Mouse (Mus musculus) forebrain, embryonic 10.5 days (tissue): ENCODE data around the gene Gnas. TPM values are rescaled to one million over a fixed set of nuclear protein-coding genes. Genes with fewer than 3 reads are reported as not detected.

Experiments used
- DNase-seq: peaks from one replicate; pipeline ENCODE4 v3.0.0-alpha.2; 2017; ENCODE audit warnings: low spot score; ENCODE audit errors: extremely low spot score
- H3K27ac ChIP-seq: fragments of 300-500 bp; sonication (generic); 2 replicates; pipeline ENCODE4 v1.5.1; 2016; ENCODE audit warnings: mild to moderate bottlenecking
- H3K27me3 ChIP-seq: fragments of 300-500 bp; sonication (generic); 2 replicates; pipeline ENCODE4 v1.6.1; 2016; ENCODE audit warnings: mild to moderate bottlenecking; ENCODE audit not compliant: poor library complexity, severe bottlenecking
- H3K36me3 ChIP-seq: fragments of 300-500 bp; sonication (generic); replicated peaks from 2 replicates; pipeline ENCODE4 v1.6.1; 2016; ENCODE audit warnings: mild to moderate bottlenecking, moderate library complexity
- H3K4me1 ChIP-seq: fragments of 300-500 bp; sonication (generic); 2 replicates; pipeline ENCODE4 v1.6.1; 2016
- H3K4me3 ChIP-seq: fragments of 300-500 bp; sonication (generic); 2 replicates; pipeline ENCODE4 v1.5.1; 2016; ENCODE audit warnings: mild to moderate bottlenecking, moderate library complexity
- H3K9me3 ChIP-seq: fragments of 300-500 bp; sonication (generic); 2 replicates; pipeline ENCODE4 v1.6.1; 2016; ENCODE audit warnings: mild to moderate bottlenecking, moderate library complexity
- WGBS: fragments of 180-500 bp; shearing (Covaris S2); methylation state at CpG from one replicate; pipeline ENCODE4 v1.1.7; 2016; 5-methylcytosine and 5-hydroxymethylcytosine counted together
- polyA plus RNA-seq: library from polyadenylated mRNA; unstranded; fragments of >200 nt; fragmentation: Nextera tagmentation; extraction: Ambion mirVana; gene quantifications from 2 replicates; pipeline ENCODE4 v1.2.1, GENCODE M21; 2016

The Gnas gene
- polyA plus RNA-seq, 1 experiment from 2014 or later: 880 TPM

- WGBS: 71% methylated on average over 19 of the region's 19 CpGs
- peaks cover 50% of the 10 kb centered on the region for H3K27me3 ChIP-seq
- no peak overlapping the region for H3K27ac ChIP-seq
- H3K4me3 ChIP-seq: peak overlapping the region; percentile 54; the same call in 1 of the 2 replicates
- peaks cover 54% of the 10 kb centered on the region for H3K4me1 ChIP-seq
- DNase-seq: no peak
- H3K9me3 ChIP-seq: peaks cover 69% of the 10 kb centered on the region
- H3K36me3 ChIP-seq: peaks cover 57% of the 10 kb centered on the region
These were observed 13.7 kb downstream of the Gnas start for GRCm38 (mm10) chr2:174297851-174298250.

GRCm38 (mm10) chr2:174298471-174298870, 14.4 kb downstream of the Gnas start:
- Histone ChIP-seq H3K4me1 (peaks cover 48% of the 10 kb centered on the region), H3K36me3 (peaks cover 50% of the 10 kb centered on the region), H3K27me3 (peaks cover 50% of the 10 kb centered on the region), H3K9me3 (peaks cover 69% of the 10 kb centered on the region), H3K4me3 (peak overlapping the region; percentile 54), H3K27ac (no peak overlapping the region)
- no peak for DNase-seq
- WGBS: 50% methylated on average over 33 of the region's 33 CpGs

DNA sequence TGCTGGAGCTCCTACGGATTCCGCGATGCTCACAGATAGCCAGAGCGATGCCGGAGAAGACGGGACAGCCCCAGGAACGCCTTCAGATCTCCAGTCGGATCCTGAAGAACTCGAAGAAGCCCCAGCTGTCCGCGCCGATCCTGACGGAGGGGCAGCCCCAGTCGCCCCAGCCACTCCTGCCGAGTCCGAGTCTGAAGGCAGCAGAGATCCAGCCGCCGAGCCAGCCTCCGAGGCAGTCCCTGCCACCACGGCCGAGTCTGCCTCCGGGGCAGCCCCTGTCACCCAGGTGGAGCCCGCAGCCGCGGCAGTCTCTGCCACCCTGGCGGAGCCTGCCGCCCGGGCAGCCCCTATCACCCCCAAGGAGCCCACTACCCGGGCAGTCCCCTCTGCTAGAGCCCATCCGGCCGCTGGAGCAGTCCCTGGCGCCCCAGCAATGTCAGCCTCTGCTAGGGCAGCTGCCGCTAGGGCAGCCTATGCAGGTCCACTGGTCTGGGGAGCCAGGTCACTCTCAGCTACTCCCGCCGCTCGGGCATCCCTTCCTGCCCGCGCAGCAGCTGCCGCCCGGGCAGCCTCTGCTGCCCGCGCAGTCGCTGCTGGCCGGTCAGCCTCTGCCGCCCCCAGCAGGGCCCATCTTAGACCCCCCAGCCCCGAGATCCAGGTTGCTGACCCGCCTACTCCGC, 15.1 kb downstream of the Gnas start:
- H3K27me3 ChIP-seq: peaks cover 50% of the 10 kb centered on the region
- peaks cover 46% of the 10 kb centered on the region for H3K4me1 ChIP-seq
- H3K9me3 ChIP-seq: peaks cover 68% of the 10 kb centered on the region
- DNase-seq: no peak
- 54% methylated on average over 48 of the region's 48 CpGs for WGBS
- H3K4me3 ChIP-seq: peak overlapping the region; percentile 54
- peaks cover 49% of the 10 kb centered on the region for H3K36me3 ChIP-seq
- no peak overlapping the region for H3K27ac ChIP-seq

- Histone ChIP-seq H3K27ac (no peak overlapping the region), H3K9me3 (peaks cover 63% of the 10 kb centered on the region), H3K36me3 (peaks cover 44% of the 10 kb centered on the region), H3K4me3 (peak overlapping the region; percentile 54), H3K4me1 (peaks cover 46% of the 10 kb centered on the region), H3K27me3 (peaks cover 50% of the 10 kb centered on the region)
- 40% methylated on average over 34 of the region's 34 CpGs for WGBS
- no peak for DNase-seq
These were observed 15.6 kb downstream of the Gnas start for GRCm38 (mm10) chr2:174299771-174300160.

DNA sequence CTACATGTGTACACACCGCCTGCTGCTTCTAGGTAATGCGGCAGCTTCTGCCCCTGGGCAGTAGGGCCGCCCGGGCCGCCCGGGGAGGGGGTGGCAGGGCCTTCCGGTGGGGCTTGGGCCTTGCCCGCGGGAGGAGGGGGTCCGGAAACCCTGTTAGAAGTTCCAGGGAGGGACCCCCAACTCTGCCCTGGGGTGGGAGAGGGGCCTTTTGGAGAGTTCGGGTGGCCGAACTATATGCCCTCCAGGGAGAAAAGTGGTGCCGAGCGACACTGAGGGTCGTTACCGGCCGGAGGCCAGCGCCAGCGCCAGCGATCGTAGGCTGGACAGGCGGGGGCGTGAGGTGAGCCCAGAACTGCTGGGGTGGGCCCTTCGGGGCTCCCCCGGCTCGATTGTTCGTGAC, 16.1 kb downstream of the Gnas start:
- Histone ChIP-seq H3K4me3 (peak overlapping the region; percentile 54), H3K9me3 (peaks cover 58% of the 10 kb centered on the region), H3K36me3 (peaks cover 40% of the 10 kb centered on the region), H3K4me1 (peaks cover 46% of the 10 kb centered on the region), H3K27me3 (peaks cover 50% of the 10 kb centered on the region), H3K27ac (no peak overlapping the region)
- no peak for DNase-seq
- WGBS: 49% methylated on average over 27 of the region's 27 CpGs

GRCm38 (mm10) chr2:174300666-174301065, 16.5 kb downstream of the Gnas start:
- peaks cover 50% of the 10 kb centered on the region for H3K27me3 ChIP-seq
- no peak for DNase-seq
- H3K36me3 ChIP-seq: peaks cover 37% of the 10 kb centered on the region
- H3K27ac ChIP-seq: no peak overlapping the region
- H3K9me3 ChIP-seq: peaks cover 54% of the 10 kb centered on the region
- H3K4me3 ChIP-seq: peak overlapping the region; percentile 54
- H3K4me1 ChIP-seq: peaks cover 50% of the 10 kb centered on the region
- WGBS: 52% methylated on average over 22 of the region's 22 CpGs

- no peak for DNase-seq
- Histone ChIP-seq H3K9me3 (peaks cover 35% of the 10 kb centered on the region), H3K4me1 (peaks cover 51% of the 10 kb centered on the region), H3K27ac (peak overlapping the region; percentile 59; the same call in 1 of the 2 replicates), H3K4me3 (no peak overlapping the region), H3K36me3 (peaks cover 28% of the 10 kb centered on the region), H3K27me3 (peaks cover 40% of the 10 kb centered on the region)
- 32% methylated on average over 6 of the region's 6 CpGs for WGBS
These were observed 18.4 kb downstream of the Gnas start for GRCm38 (mm10) chr2:174302526-174302925.

DNA sequence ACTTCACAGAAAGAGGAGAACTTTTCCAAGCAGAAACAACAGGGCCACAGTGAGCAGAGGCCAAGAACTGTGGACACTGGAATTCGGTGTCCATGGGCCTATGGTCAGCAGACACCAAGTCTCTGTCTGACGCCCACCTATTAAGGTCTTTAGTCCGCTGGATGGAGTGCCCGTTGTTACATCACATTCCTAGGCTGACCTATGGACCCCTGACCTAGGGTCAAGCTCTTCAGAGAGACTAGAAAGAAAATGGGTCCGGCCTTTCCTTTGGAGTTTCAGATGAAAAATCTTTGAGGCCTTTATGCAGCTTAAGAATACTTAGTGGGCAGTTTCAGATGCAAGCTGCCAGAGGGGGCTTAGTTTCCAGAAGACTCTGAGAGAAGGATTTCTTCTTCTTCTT, 21.5 kb downstream of the Gnas start:
- DNase-seq: peak; percentile 35

GRCm38 (mm10) chr2:174307903-174308302, 23.8 kb downstream of the Gnas start:
- Histone ChIP-seq H3K36me3 (no peaks in the 10 kb centered on the region), H3K27me3 (no peaks in the 10 kb centered on the region), H3K27ac (no peak overlapping the region), H3K9me3 (no peaks in the 10 kb centered on the region), H3K4me1 (peaks cover 36% of the 10 kb centered on the region), H3K4me3 (no peak overlapping the region)
- WGBS: 87% methylated on average over 3 of the region's 3 CpGs
- DNase-seq: no peak

More for the DNA sequence above, 21.5 kb downstream of the Gnas start:
- peaks cover 22% of the 10 kb centered on the region for H3K4me1 ChIP-seq
- 4% methylated on average over 5 of the region's 5 CpGs for WGBS
- no peaks in the 10 kb centered on the region for H3K36me3 ChIP-seq
- H3K27me3 ChIP-seq: peaks cover 9% of the 10 kb centered on the region
- no peak overlapping the region for H3K4me3 ChIP-seq
- H3K9me3 ChIP-seq: peaks cover 4% of the 10 kb centered on the region
- H3K27ac ChIP-seq: 0 out of 2 replicates have a peak overlapping the region, but pooled peaks have one; percentile 20

DNA sequence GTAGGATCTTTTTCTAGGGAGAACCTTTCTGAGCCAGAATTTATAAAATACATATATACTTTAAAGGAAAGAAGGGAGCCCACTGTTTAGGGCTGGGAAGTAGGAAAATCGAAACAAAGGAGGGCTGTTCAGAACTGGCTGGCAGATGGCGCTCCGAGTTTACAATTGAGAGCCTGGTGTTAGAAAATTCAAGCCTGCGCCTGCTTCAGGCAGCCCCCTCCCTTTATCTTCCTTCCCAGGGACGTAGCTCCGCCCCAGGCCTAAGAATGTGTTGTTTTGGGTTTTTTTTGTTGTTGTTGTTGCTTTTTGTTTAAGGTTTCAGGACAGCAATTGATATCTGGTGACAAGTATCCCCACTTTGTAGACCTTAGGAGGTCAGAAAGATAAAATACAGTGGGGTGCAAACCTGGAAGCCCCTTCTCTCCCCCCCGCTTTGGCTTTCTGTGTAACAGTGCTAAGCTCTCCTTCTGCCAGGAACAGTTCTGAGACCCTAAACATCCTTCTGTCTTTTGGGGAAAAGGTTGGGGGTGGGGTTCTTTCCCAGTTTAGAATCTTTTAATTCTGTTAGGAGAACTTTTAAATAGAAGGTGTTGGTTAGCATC, 26.9 kb downstream of the Gnas start:
- WGBS: 11% methylated on average over 7 of the region's 7 CpGs
- H3K9me3 ChIP-seq: no peaks in the 10 kb centered on the region
- H3K4me1 ChIP-seq: peaks cover 35% of the 10 kb centered on the region
- H3K4me3 ChIP-seq: no peak overlapping the region
- no peaks in the 10 kb centered on the region for H3K36me3 ChIP-seq
- peak; percentile 67 for DNase-seq
- H3K27ac ChIP-seq: peak overlapping the region; percentile 73
- no peaks in the 10 kb centered on the region for H3K27me3 ChIP-seq

DNA sequence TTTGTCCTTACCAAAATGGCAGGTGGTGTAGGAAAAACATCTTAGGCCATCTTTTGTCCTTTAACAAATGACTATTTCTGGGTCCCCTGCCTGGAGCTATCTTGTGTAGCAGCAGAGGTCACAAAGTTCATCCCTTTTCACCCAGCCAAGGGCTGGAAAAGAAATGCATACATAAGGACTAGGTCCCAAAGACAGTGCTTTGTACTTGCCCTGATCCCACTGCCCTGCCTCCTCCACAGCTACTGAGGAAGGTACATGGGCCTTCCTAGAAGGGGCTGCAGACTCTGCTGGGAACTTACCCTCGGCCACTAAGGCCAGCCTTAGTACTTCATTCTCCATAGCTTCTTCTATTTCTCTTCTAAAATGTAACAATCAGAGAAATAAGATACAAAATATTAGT, 27.5 kb downstream of the Gnas start:
- Histone ChIP-seq H3K27me3 (no peaks in the 10 kb centered on the region), H3K4me3 (no peak overlapping the region), H3K4me1 (peaks cover 29% of the 10 kb centered on the region), H3K27ac (peak overlapping the region; percentile 62), H3K36me3 (no peaks in the 10 kb centered on the region), H3K9me3 (no peaks in the 10 kb centered on the region)
- 55% methylated on average over 1 of the region's 1 CpGs for WGBS
- DNase-seq: no peak

GRCm38 (mm10) chr2:174312118-174312647, 28.1 kb downstream of the Gnas start:
- WGBS: 33% methylated on average over 4 of the region's 4 CpGs

DNA sequence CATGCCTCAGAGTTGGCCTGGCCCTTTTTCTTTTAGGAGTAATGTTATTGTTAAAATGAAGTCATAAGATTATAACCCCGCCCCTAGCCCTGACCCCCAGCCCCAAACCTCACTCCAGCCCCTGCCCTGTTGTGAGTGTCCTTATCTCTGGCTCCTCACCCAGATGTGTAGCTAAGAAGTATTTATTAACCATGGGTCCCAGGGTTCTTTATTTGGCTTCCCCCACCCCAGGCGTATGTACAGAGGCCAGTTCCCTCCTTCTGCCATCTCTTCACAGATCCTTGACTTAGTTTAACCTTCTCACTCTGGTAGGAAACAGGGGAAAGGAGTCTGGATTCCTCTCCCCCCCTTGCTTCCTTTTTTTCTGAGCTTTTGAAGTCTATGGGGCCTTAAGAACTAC, 28.5 kb downstream of the Gnas start:
- Histone ChIP-seq H3K4me3 (no peak overlapping the region), H3K36me3 (no peaks in the 10 kb centered on the region), H3K4me1 (peaks cover 28% of the 10 kb centered on the region), H3K9me3 (no peaks in the 10 kb centered on the region), H3K27me3 (no peaks in the 10 kb centered on the region), H3K27ac (no peak overlapping the region)
- 78% methylated on average over 2 of the region's 2 CpGs for WGBS
- no peak for DNase-seq

More at GRCm38 (mm10) chr2:174312118-174312647, 28.1 kb downstream of the Gnas start:
- no peaks in the 10 kb centered on the region for H3K36me3 ChIP-seq
- DNase-seq: peak; percentile 71
- no peaks in the 10 kb centered on the region for H3K9me3 ChIP-seq
- H3K4me1 ChIP-seq: peaks cover 28% of the 10 kb centered on the region
- no peaks in the 10 kb centered on the region for H3K27me3 ChIP-seq
- no peak overlapping the region for H3K27ac ChIP-seq
- H3K4me3 ChIP-seq: no peak overlapping the region
